Mouse (Mus musculus) kidney, embryonic 15.5 days (tissue): ENCODE results near the gene Tuba8. TPM values are rescaled to one million over a fixed set of nuclear protein-coding genes. Genes with fewer than 3 reads are reported as not detected.

Source experiments
- ATAC-seq: fragments of 200-750 bp; cut with Nextera tagmentation; replicated peaks from 2 replicates; pipeline ENCODE4 v1.8.0; 2017; ENCODE audit warnings: moderate TSS enrichment; ENCODE audit not compliant: low FRiP score
- H3K27ac ChIP-seq: fragments of 300-500 bp; sonication (generic); 2 replicates; pipeline ENCODE4 v1.5.1; 2015; ENCODE audit warnings: mild to moderate bottlenecking, inconsistent platforms
- H3K27me3 ChIP-seq: fragments of 300-500 bp; sonication (generic); 2 replicates; pipeline ENCODE4 v1.6.1; 2015; ENCODE audit warnings: inconsistent platforms
- H3K36me3 ChIP-seq: fragments of 300-500 bp; sonication (generic); 2 replicates; pipeline ENCODE4 v1.6.1; 2015; ENCODE audit warnings: inconsistent platforms
- H3K4me1 ChIP-seq: fragments of 300-500 bp; sonication (generic); 2 replicates; pipeline ENCODE4 v1.6.1; 2015; ENCODE audit warnings: inconsistent platforms
- H3K4me2 ChIP-seq: fragments of 300-500 bp; sonication (generic); 2 replicates; pipeline ENCODE4 v1.6.1; 2015; ENCODE audit warnings: moderate library complexity, mild to moderate bottlenecking, inconsistent platforms
- H3K4me3 ChIP-seq: fragments of 300-500 bp; sonication (generic); replicated peaks from 2 replicates; pipeline ENCODE4 v1.5.1; 2015; ENCODE audit warnings: mild to moderate bottlenecking, inconsistent platforms
- H3K9ac ChIP-seq: fragments of 300-500 bp; sonication (generic); 2 replicates; pipeline ENCODE4 v1.6.1; 2015; ENCODE audit warnings: mild to moderate bottlenecking, inconsistent platforms
- H3K9me3 ChIP-seq: fragments of 300-500 bp; sonication (generic); replicated peaks from 2 replicates; pipeline ENCODE4 v1.6.1; 2016; ENCODE audit warnings: inconsistent platforms
- WGBS: fragments of 180-500 bp; shearing (Covaris S2); methylation state at CpG from one replicate; pipeline ENCODE4 v1.1.7; 2015; ENCODE audit warnings: mixed read lengths; 5-methylcytosine and 5-hydroxymethylcytosine counted together
- polyA plus RNA-seq: library from polyadenylated mRNA; unstranded; fragments of >200 nt; fragmentation: Nextera tagmentation; extraction: Ambion mirVana; gene quantifications from 2 replicates; pipeline ENCODE4 v1.2.1, GENCODE M21; 2015

The Tuba8 gene
- polyA plus RNA-seq, 1 experiment from 2014 or later: 0.43 TPM

DNA sequence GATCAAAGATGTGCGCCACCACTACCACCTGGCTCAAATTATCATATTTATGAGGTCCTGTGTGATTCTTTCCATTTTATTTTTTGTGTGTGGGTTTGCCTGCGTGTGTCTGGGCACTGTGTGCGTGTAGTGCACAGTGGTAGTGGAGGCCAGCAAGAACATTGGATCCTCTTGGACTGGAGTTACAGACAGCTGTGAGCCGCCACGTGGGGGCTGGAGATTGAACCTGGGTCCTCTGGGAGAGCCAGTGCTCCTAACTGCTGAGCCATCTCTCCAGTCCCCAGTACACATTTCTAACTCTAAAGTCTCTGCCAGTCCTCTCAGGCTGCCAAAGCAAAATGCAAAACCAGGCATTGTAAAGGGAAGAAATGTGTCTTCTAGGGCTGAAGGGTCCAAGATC, 4.0 kb upstream of the Tuba8 start:
- WGBS: 81% methylated on average over 5 of the region's 5 CpGs
- H3K9ac ChIP-seq: no peak overlapping the region
- H3K4me1 ChIP-seq: peaks cover 15% of the 10 kb centered on the region
- no peak for ATAC-seq
- H3K4me3 ChIP-seq: no peak overlapping the region
- peaks cover 22% of the 10 kb centered on the region for H3K27me3 ChIP-seq
- H3K4me2 ChIP-seq: no peak overlapping the region
- no peaks in the 10 kb centered on the region for H3K9me3 ChIP-seq
- no peaks in the 10 kb centered on the region for H3K36me3 ChIP-seq
- no peak overlapping the region for H3K27ac ChIP-seq

DNA sequence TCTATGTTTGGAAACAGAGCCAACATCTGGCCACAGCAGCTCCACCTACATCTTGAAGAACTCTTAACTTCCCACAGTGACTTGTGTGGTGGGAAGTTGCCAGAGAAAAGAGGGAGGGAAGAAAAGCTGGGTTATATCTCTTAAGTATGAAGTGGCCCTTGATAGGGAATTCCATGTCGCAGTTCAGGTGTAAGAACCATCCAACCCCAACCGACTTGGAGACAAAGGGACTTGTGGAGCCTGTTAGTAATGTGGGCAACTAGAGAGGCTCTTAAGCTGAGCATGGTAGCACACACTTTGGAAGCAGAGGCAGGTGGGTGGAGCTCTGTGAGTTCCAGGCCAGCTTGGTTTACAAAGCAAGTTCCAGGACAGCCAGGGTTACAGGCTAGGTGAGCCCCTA, 912 bp upstream of the Tuba8 start:
- 79% methylated on average over 2 of the region's 2 CpGs for WGBS
- H3K36me3 ChIP-seq: no peaks in the 10 kb centered on the region
- H3K9ac ChIP-seq: no peak overlapping the region
- no peak overlapping the region for H3K27ac ChIP-seq
- peaks cover 38% of the 10 kb centered on the region for H3K27me3 ChIP-seq
- no peak overlapping the region for H3K4me2 ChIP-seq
- no peak overlapping the region for H3K4me3 ChIP-seq
- ATAC-seq: no peak
- H3K4me1 ChIP-seq: peaks cover 19% of the 10 kb centered on the region
- H3K9me3 ChIP-seq: no peaks in the 10 kb centered on the region

- Histone ChIP-seq H3K27me3 (peaks cover 41% of the 10 kb centered on the region), H3K4me1 (peaks cover 19% of the 10 kb centered on the region), H3K27ac (no peak overlapping the region), H3K9me3 (no peaks in the 10 kb centered on the region), H3K36me3 (no peaks in the 10 kb centered on the region), H3K9ac (peak overlapping the region; percentile 38; the same call in 1 of the 2 replicates), H3K4me2 (peak overlapping the region; percentile 83), H3K4me3 (peak overlapping the region; percentile 46)
- under 1% methylated on average over 12 of the region's 12 CpGs for WGBS
- ATAC-seq: peak; percentile 31; the same call in 1 of the 2 replicates
Measured at GRCm38 (mm10) chr6:121210926-121211289, 412 bp downstream of the Tuba8 start.

DNA sequence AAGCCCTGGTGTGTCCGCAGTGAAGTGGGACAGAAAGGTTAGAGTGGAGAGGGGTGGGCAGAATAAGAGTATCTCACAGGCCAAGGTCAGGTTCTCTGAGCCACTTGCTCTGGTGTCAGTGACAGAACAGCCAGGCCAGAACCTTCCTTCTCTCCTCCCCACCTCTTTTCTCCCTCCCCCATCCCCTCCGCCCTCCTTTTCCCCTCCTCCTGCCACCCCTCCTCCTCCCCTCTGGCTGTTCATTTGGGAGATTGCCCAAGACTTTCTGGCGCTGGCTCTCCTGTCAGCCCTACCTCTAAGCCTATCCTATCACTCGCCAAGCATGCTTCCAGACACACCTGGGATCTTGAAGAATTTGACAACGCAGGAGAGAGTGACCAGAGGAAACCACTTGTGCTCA, 1.2 kb downstream of the Tuba8 start:
- ATAC-seq: peak; percentile 41

DNA sequence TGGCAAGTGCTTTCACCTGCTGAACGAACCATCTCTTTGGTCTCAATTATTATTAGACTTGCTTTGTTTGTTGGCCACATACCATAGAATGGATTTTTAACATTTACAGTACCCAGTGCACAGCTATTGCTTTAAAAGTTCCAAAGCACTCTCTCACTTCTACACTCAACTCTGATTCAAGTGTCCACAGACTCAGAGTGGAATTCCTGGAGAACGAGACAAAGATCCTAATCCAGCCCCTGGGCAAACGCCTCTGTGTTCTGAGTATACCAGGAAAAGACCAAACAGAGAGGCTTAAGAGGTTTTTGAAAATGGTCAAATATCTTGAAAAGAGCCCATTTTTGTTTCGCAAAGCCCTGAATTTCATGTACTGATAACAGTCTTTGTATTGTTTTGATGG, 2.5 kb downstream of the Tuba8 start:
- Histone ChIP-seq H3K4me3 (no peak overlapping the region), H3K27me3 (peaks cover 45% of the 10 kb centered on the region), H3K9ac (no peak overlapping the region), H3K36me3 (no peaks in the 10 kb centered on the region), H3K9me3 (no peaks in the 10 kb centered on the region), H3K27ac (no peak overlapping the region), H3K4me1 (peaks cover 19% of the 10 kb centered on the region), H3K4me2 (no peak overlapping the region)
- ATAC-seq: no peak
- WGBS: 85% methylated on average over 4 of the region's 4 CpGs

More for the DNA sequence above, 1.2 kb downstream of the Tuba8 start:
- Histone ChIP-seq H3K4me3 (peak overlapping the region; percentile 46), H3K27ac (no peak overlapping the region), H3K9ac (no peak overlapping the region), H3K4me1 (peaks cover 19% of the 10 kb centered on the region), H3K4me2 (peak overlapping the region; percentile 83), H3K9me3 (no peaks in the 10 kb centered on the region), H3K36me3 (no peaks in the 10 kb centered on the region), H3K27me3 (peaks cover 44% of the 10 kb centered on the region)
- 5% methylated on average over 4 of the region's 5 CpGs for WGBS

DNA sequence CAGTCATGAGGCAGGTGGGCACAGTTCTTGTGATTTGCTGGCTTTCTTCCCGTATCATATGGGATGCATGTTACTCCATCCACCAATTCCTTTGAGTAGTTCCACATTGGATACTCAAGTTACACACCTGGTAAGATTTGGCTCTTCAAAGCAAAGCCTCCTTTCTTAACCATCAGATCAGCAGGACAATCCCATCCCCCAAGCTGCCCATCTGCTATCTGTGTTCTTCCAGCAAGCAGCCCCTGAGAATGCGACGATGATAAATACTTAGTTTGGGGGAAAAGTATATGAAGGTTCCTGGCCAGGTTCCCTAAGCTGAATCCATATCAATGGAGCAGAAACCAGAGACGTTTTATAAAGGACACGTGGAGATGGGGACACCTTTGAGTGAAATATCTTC, 3.7 kb downstream of the Tuba8 start:
- H3K27ac ChIP-seq: no peak overlapping the region
- no peak for ATAC-seq
- no peak overlapping the region for H3K4me2 ChIP-seq
- no peaks in the 10 kb centered on the region for H3K36me3 ChIP-seq
- 88% methylated on average over 5 of the region's 5 CpGs for WGBS
- no peak overlapping the region for H3K4me3 ChIP-seq
- peaks cover 19% of the 10 kb centered on the region for H3K4me1 ChIP-seq
- no peak overlapping the region for H3K9ac ChIP-seq
- H3K9me3 ChIP-seq: no peaks in the 10 kb centered on the region
- H3K27me3 ChIP-seq: peaks cover 45% of the 10 kb centered on the region

DNA sequence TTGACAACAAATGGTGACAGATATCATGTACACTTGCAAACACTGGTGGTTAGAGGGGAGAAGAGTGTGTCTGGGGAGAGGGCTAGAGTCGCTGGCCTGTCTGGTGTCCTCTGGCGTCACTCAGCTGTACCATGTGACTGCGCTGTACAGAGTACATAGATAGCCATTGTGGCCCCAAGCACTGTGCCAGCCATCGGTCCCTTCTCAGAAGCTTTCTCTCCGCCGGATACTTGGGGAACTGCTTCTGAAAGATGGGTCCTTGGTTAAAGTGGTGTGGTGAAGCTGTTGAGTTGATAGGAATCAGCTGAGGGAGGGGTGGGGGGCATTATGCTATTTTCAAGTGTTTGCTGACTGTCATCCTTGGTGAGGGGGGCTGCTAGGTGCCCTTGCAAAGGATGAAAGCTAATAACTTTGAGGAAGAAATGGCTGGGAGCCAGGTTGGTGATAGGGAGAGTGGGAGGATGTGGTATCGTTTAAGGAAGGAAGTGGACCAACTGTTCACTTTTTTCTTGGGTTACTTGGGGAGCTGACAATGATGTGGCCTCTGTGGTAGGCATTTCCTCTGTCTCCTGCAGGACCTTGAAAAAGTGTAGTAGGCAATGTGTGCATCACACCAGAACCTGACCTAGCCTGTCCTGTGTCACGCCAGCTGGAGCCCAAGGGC, 4.3 kb downstream of the Tuba8 start:
- peaks cover 19% of the 10 kb centered on the region for H3K4me1 ChIP-seq
- no peak overlapping the region for H3K9ac ChIP-seq
- H3K36me3 ChIP-seq: no peaks in the 10 kb centered on the region
- H3K9me3 ChIP-seq: no peaks in the 10 kb centered on the region
- WGBS: 80% methylated on average over 8 of the region's 8 CpGs
- H3K27me3 ChIP-seq: peaks cover 40% of the 10 kb centered on the region
- no peak for ATAC-seq
- H3K4me3 ChIP-seq: no peak overlapping the region
- H3K4me2 ChIP-seq: no peak overlapping the region
- no peak overlapping the region for H3K27ac ChIP-seq

GRCm38 (mm10) chr6:121215336-121215735, 4.8 kb downstream of the Tuba8 start:
- H3K27me3 ChIP-seq: peaks cover 35% of the 10 kb centered on the region
- whole genome bisulfite sequencing: 75% methylated on average over 5 of the region's 5 CpGs
- H3K4me2 ChIP-seq: no peak overlapping the region
- no peak overlapping the region for H3K9ac ChIP-seq
- H3K9me3 ChIP-seq: no peaks in the 10 kb centered on the region
- no peak overlapping the region for H3K4me3 ChIP-seq
- no peak overlapping the region for H3K27ac ChIP-seq
- ATAC-seq: no peak
- peaks cover 16% of the 10 kb centered on the region for H3K4me1 ChIP-seq
- H3K36me3 ChIP-seq: no peaks in the 10 kb centered on the region

GRCm38 (mm10) chr6:121215896-121216295, 5.4 kb downstream of the Tuba8 start:
- no peak for ATAC-seq
- Histone ChIP-seq H3K27ac (no peak overlapping the region), H3K4me3 (no peak overlapping the region), H3K4me2 (no peak overlapping the region), H3K9ac (no peak overlapping the region), H3K4me1 (peaks cover 10% of the 10 kb centered on the region), H3K27me3 (peaks cover 29% of the 10 kb centered on the region), H3K36me3 (no peaks in the 10 kb centered on the region), H3K9me3 (no peaks in the 10 kb centered on the region)
- 82% methylated on average over 6 of the region's 6 CpGs for WGBS

GRCm38 (mm10) chr6:121216589-121217255, 6.2 kb downstream of the Tuba8 start:
- WGBS: 85% methylated on average over 5 of the region's 5 CpGs

GRCm38 (mm10) chr6:121218002-121218401, 7.5 kb downstream of the Tuba8 start:
- Histone ChIP-seq H3K9ac (no peak overlapping the region), H3K4me1 (no peaks in the 10 kb centered on the region), H3K4me3 (no peak overlapping the region), H3K27ac (no peak overlapping the region), H3K36me3 (no peaks in the 10 kb centered on the region), H3K9me3 (no peaks in the 10 kb centered on the region), H3K4me2 (no peak overlapping the region), H3K27me3 (peaks cover 9% of the 10 kb centered on the region; the same call in 1 of the 2 replicates)
- 88% methylated on average over 7 of the region's 7 CpGs for WGBS
- no peak for ATAC-seq

More at GRCm38 (mm10) chr6:121216589-121217255, 6.2 kb downstream of the Tuba8 start:
- Histone ChIP-seq H3K27me3 (peaks cover 21% of the 10 kb centered on the region), H3K9ac (no peak overlapping the region), H3K9me3 (no peaks in the 10 kb centered on the region), H3K36me3 (no peaks in the 10 kb centered on the region), H3K4me1 (peaks cover 2% of the 10 kb centered on the region; the same call in 1 of the 2 replicates), H3K27ac (no peak overlapping the region), H3K4me3 (no peak overlapping the region), H3K4me2 (no peak overlapping the region)
- ATAC-seq: no peak

- WGBS: 81% methylated on average over 4 of the region's 4 CpGs
- H3K27me3 ChIP-seq: peaks cover 7% of the 10 kb centered on the region; the same call in 1 of the 2 replicates
- H3K36me3 ChIP-seq: no peaks in the 10 kb centered on the region
- no peak overlapping the region for H3K4me3 ChIP-seq
- H3K27ac ChIP-seq: no peak overlapping the region
- H3K9me3 ChIP-seq: no peaks in the 10 kb centered on the region
- H3K4me1 ChIP-seq: no peaks in the 10 kb centered on the region
- H3K4me2 ChIP-seq: no peak overlapping the region
- no peak for ATAC-seq
- no peak overlapping the region for H3K9ac ChIP-seq
Measured at GRCm38 (mm10) chr6:121219406-121219805, 8.9 kb downstream of the Tuba8 start.
